Mouse (Mus musculus): Measurements from ENCODE around the gene Slc16a10. TPM values are rescaled to one million over a fixed set of nuclear protein-coding genes. Genes with fewer than 3 reads are reported as not detected.

Gene Slc16a10
- polyA plus RNA-seq, 1 experiment from 2014 or later: 2.2 TPM

DNA sequence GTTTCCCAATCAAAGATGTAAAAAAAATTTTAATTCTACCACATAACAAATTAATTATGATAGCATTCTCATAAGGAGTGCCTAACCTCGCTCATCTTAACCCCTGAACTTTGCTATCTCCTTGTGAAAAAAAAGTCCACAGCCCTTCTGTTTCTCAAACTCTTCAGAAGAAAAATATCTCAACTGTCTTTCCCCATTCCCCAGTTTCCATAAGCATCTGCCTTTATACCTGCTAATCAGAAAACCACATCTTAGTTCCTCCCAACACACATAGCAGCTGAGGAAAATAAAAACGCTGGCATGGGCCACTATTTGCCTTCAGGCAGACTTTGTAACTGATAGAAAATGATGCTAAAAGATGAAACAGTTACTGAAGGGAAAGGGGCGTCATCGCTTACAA, 17.5 kb downstream of the Slc16a10 start:
- H3K9me3 ChIP-seq (replicated peaks; ENCODE audit: control insufficient read depth, low read length): no peaks in the 10 kb centered on the region
- H3K4me2 ChIP-seq (ENCODE audit: low read length): no peak overlapping the region
- no peak overlapping the region for H3K9ac ChIP-seq (ENCODE audit: low read length)
- ATAC-seq (no peak), DNase-seq (ENCODE audit: low spot score) (no peak)
- no peak overlapping the region for H3K4me3 ChIP-seq (ENCODE audit: low read depth, low read length)
- no peaks in the 10 kb centered on the region for H3K27me3 ChIP-seq (replicated peaks; ENCODE audit: control insufficient read depth, insufficient read depth, low read length)
- H3K27ac ChIP-seq (ENCODE audit: low read depth, low read length): no peak overlapping the region
- 86% methylated on average over 4 of the region's 4 CpGs for whole genome bisulfite sequencing
- H3K36me3 ChIP-seq (ENCODE audit: control insufficient read depth, insufficient read depth, low read length): no peaks in the 10 kb centered on the region
- no peaks in the 10 kb centered on the region for H3K4me1 ChIP-seq (ENCODE audit: control insufficient read depth, insufficient read depth, low read length)

DNA sequence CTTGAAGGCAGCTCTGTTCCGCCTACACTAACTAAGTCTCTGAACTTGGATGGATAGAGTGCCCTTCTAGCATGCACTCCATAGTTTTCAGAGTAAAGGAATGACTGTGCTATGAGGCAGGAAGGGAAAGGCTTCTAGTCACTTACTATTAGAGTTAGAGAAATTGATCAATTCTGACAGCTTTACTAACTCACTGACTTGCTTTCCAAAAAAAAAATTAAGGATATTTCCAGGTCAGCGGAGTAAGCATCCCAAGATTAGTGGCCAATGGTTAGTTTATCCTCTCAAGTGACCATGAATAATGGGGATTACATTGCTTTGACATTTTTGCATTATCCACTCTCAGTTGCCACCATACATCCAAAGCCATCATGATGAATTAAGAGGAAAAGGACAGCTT, 18.0 kb downstream of the Slc16a10 start:
- no peak for DNase-seq (ENCODE audit: low spot score)
- 87% methylated on average over 2 of the region's 2 CpGs for WGBS

DNA sequence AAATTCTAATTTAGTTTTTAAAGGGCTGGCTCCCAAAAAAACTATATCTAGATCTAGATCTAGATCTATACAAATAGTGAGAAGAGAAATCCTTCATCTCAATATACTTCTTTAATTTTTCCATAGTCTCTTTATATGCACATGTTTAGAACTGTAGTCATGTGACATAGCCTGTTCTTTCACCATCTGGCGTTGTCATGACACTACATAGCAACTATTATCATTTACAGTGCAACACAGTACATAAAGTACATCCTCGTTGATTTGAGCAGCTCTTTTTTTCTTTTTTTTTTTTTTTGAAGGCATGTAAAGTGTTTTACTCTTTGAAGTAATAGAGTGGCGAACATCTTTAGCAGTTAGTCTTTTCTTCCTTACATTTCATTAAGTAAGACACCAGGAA, 22.6 kb downstream of the Slc16a10 start:
- Histone ChIP-seq H3K27me3 (replicated peaks; ENCODE audit: control insufficient read depth, insufficient read depth, low read length) (no peaks in the 10 kb centered on the region), H3K4me2 (ENCODE audit: low read length) (no peak overlapping the region), H3K9ac (ENCODE audit: low read length) (no peak overlapping the region), H3K27ac (ENCODE audit: low read depth, low read length) (no peak overlapping the region), H3K4me1 (ENCODE audit: control insufficient read depth, insufficient read depth, low read length) (no peaks in the 10 kb centered on the region), H3K9me3 (replicated peaks; ENCODE audit: control insufficient read depth, low read length) (no peaks in the 10 kb centered on the region), H3K4me3 (ENCODE audit: low read depth, low read length) (no peak overlapping the region), H3K36me3 (ENCODE audit: control insufficient read depth, insufficient read depth, low read length) (no peaks in the 10 kb centered on the region)
- no peak for ATAC-seq
- no peak for DNase-seq (ENCODE audit: low spot score)
- 78% methylated on average over 3 of the region's 3 CpGs for WGBS

More for the DNA sequence above, 18.0 kb downstream of the Slc16a10 start:
- Histone ChIP-seq H3K27ac (ENCODE audit: low read depth, low read length) (no peak overlapping the region), H3K4me1 (ENCODE audit: control insufficient read depth, insufficient read depth, low read length) (no peaks in the 10 kb centered on the region), H3K4me3 (ENCODE audit: low read depth, low read length) (no peak overlapping the region), H3K36me3 (ENCODE audit: control insufficient read depth, insufficient read depth, low read length) (no peaks in the 10 kb centered on the region), H3K9ac (ENCODE audit: low read length) (no peak overlapping the region), H3K9me3 (replicated peaks; ENCODE audit: control insufficient read depth, low read length) (no peaks in the 10 kb centered on the region), H3K4me2 (ENCODE audit: low read length) (no peak overlapping the region), H3K27me3 (replicated peaks; ENCODE audit: control insufficient read depth, insufficient read depth, low read length) (no peaks in the 10 kb centered on the region)
- no peak for ATAC-seq

DNA sequence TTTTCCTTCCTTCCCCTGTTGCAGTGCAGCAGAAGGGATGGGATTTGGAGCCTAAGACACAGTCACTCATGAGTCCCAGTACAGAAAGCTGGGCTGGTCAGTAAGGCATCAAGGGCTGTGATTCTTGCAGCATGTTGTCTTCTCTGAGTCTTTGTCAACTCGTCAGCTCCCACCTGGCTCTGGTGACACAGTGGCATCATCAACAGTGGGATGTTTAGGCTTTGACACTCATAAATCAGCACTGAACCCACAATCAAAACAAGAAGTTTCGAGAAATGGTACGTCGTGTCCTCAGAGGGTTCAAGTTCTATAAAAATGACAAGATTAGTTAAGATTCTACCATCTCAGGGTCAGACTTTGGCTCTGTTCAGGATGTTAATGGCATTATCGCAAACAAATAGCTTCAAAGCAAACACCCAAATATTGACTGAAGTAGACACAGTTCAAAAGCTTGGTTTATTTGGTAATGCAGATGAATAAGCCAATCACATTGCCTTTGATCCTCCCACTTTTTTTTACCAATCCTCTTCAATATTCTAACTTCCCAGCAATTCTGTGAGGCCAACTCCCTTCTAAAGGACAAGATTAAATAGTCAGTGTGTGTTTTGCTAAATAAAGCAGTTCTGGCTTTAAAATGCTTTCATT, 23.2 kb downstream of the Slc16a10 start:
- WGBS: 92% methylated on average over 5 of the region's 5 CpGs
- Histone ChIP-seq H3K36me3 (ENCODE audit: control insufficient read depth, insufficient read depth, low read length) (no peaks in the 10 kb centered on the region), H3K9me3 (replicated peaks; ENCODE audit: control insufficient read depth, low read length) (no peaks in the 10 kb centered on the region), H3K9ac (ENCODE audit: low read length) (no peak overlapping the region), H3K27me3 (replicated peaks; ENCODE audit: control insufficient read depth, insufficient read depth, low read length) (no peaks in the 10 kb centered on the region), H3K4me1 (ENCODE audit: control insufficient read depth, insufficient read depth, low read length) (no peaks in the 10 kb centered on the region), H3K27ac (ENCODE audit: low read depth, low read length) (no peak overlapping the region), H3K4me3 (ENCODE audit: low read depth, low read length) (no peak overlapping the region), H3K4me2 (ENCODE audit: low read length) (no peak overlapping the region)
- ATAC-seq: no peak
- no peak for DNase-seq (ENCODE audit: low spot score)

DNA sequence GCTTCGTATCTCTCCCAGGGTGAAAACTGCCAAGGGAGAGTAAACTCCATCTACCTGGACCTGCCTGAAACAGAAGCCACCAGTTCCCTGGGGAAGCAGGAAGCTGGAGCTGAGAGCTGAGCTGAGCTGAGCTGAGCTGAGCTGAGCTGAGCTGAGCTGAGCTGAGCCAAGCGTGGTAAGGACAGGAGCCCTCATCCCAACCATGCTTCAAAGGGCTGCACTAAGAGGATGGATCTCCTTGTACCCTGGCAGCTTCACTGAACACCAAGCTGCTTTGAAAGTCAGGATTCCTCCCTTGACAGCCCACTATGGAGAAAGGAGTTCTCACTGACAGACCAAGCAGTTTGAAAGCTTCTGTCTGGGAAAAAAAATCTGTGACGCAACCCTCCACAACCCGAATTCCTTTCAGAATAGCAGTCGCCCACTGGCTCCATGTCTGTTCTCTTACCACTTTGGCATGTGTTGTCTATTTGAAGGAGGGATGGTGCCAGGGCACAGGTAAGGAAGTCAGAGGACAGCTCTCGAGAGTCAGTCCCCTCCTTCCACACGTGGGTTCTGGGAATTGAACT, 28.5 kb downstream of the Slc16a10 start:
- 89% methylated on average over 7 of the region's 7 CpGs for WGBS
- H3K4me2 ChIP-seq (ENCODE audit: low read length): no peak overlapping the region

DNA sequence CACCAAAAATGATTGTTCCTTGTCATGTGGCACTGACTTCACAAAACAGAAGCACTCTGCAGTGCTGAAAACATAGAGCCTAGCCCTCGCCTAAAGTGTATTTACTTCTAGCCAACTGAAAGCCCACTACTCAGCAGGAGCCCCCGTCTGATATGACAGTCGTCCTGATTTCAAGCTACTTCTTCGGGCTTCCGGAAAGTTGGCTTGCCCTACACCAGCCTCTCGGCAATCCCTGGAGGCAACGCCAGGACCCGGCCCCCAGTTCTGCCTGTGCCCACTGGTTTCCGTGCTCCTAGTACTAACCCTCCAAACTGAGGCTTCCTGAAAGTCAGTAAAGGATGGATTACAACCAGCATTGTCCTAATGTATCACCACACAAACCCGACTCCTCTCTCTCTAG, 29.8 kb downstream of the Slc16a10 start:
- H3K27ac ChIP-seq (ENCODE audit: low read depth, low read length): no peak overlapping the region
- ATAC-seq (no peak), DNase-seq (ENCODE audit: low spot score) (no peak)
- WGBS: 88% methylated on average over 10 of the region's 10 CpGs
- no peak overlapping the region for H3K9ac ChIP-seq (ENCODE audit: low read length)
- H3K27me3 ChIP-seq (replicated peaks; ENCODE audit: control insufficient read depth, insufficient read depth, low read length): no peaks in the 10 kb centered on the region
- H3K4me2 ChIP-seq (ENCODE audit: low read length): no peak overlapping the region
- H3K4me1 ChIP-seq (ENCODE audit: control insufficient read depth, insufficient read depth, low read length): no peaks in the 10 kb centered on the region
- H3K9me3 ChIP-seq (replicated peaks; ENCODE audit: control insufficient read depth, low read length): no peaks in the 10 kb centered on the region
- no peak overlapping the region for H3K4me3 ChIP-seq (ENCODE audit: low read depth, low read length)
- no peaks in the 10 kb centered on the region for H3K36me3 ChIP-seq (ENCODE audit: control insufficient read depth, insufficient read depth, low read length)

More for the DNA sequence above, 28.5 kb downstream of the Slc16a10 start:
- H3K4me1 ChIP-seq (ENCODE audit: control insufficient read depth, insufficient read depth, low read length): no peaks in the 10 kb centered on the region
- H3K36me3 ChIP-seq (ENCODE audit: control insufficient read depth, insufficient read depth, low read length): no peaks in the 10 kb centered on the region
- no peak overlapping the region for H3K4me3 ChIP-seq (ENCODE audit: low read depth, low read length)
- DNase-seq (ENCODE audit: low spot score) (no peak), ATAC-seq (no peak)
- H3K9me3 ChIP-seq (replicated peaks; ENCODE audit: control insufficient read depth, low read length): no peaks in the 10 kb centered on the region
- H3K9ac ChIP-seq (ENCODE audit: low read length): no peak overlapping the region
- H3K27me3 ChIP-seq (replicated peaks; ENCODE audit: control insufficient read depth, insufficient read depth, low read length): no peaks in the 10 kb centered on the region
- H3K27ac ChIP-seq (ENCODE audit: low read depth, low read length): no peak overlapping the region

DNA sequence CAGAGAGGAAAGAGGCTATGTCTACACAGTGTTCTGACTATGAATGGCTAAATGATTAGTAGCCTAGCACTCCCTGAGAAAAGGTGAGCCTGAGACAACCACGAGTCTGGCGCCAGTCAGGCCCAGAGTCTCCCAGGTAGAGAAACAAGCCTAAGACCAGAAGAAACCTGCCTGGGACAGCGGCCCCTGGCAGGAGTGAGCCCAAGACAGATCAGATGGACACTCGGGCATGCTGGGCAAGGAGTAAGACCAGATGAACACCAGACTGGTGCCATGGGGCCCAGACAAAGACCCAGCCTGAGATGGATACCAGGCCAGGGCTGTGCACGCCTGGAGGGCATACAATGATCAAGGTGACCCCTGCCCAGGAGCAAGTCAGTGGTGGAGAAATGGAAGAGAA, 32.5 kb downstream of the Slc16a10 start:
- DNase-seq (ENCODE audit: low spot score) (no peak), ATAC-seq (no peak)
- Histone ChIP-seq H3K36me3 (ENCODE audit: control insufficient read depth, insufficient read depth, low read length) (no peaks in the 10 kb centered on the region), H3K27me3 (replicated peaks; ENCODE audit: control insufficient read depth, insufficient read depth, low read length) (no peaks in the 10 kb centered on the region), H3K4me2 (ENCODE audit: low read length) (no peak overlapping the region), H3K4me1 (ENCODE audit: control insufficient read depth, insufficient read depth, low read length) (no peaks in the 10 kb centered on the region), H3K9me3 (replicated peaks; ENCODE audit: control insufficient read depth, low read length) (no peaks in the 10 kb centered on the region), H3K9ac (ENCODE audit: low read length) (no peak overlapping the region), H3K4me3 (ENCODE audit: low read depth, low read length) (no peak overlapping the region), H3K27ac (ENCODE audit: low read depth, low read length) (no peak overlapping the region)
- 87% methylated on average over 5 of the region's 5 CpGs for WGBS

DNA sequence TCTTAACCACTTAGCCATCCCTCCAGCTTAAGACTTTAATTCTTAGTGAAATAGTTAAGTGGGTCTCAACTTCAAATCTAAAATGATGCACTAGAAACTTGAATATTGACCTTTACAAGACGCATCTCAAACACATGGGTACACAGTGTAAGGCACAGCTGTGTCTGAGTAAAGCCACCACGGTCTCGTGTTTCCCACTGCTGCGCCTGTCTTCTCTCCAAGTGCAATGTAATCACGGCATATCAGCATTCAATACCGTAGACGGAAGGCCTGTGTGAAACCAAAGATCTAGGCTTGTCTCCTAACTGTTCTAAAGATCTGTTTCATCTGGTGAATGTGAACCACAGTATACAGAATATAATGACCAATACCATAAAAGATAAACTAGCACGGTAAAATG, 33.1 kb downstream of the Slc16a10 start:
- Histone ChIP-seq H3K9me3 (replicated peaks; ENCODE audit: control insufficient read depth, low read length) (no peaks in the 10 kb centered on the region), H3K4me2 (ENCODE audit: low read length) (no peak overlapping the region), H3K4me3 (ENCODE audit: low read depth, low read length) (no peak overlapping the region), H3K9ac (ENCODE audit: low read length) (no peak overlapping the region), H3K36me3 (ENCODE audit: control insufficient read depth, insufficient read depth, low read length) (no peaks in the 10 kb centered on the region), H3K4me1 (ENCODE audit: control insufficient read depth, insufficient read depth, low read length) (no peaks in the 10 kb centered on the region), H3K27me3 (replicated peaks; ENCODE audit: control insufficient read depth, insufficient read depth, low read length) (no peaks in the 10 kb centered on the region), H3K27ac (ENCODE audit: low read depth, low read length) (no peak overlapping the region)
- 91% methylated on average over 8 of the region's 8 CpGs for WGBS
- ATAC-seq (no peak), DNase-seq (ENCODE audit: low spot score) (no peak)

DNA sequence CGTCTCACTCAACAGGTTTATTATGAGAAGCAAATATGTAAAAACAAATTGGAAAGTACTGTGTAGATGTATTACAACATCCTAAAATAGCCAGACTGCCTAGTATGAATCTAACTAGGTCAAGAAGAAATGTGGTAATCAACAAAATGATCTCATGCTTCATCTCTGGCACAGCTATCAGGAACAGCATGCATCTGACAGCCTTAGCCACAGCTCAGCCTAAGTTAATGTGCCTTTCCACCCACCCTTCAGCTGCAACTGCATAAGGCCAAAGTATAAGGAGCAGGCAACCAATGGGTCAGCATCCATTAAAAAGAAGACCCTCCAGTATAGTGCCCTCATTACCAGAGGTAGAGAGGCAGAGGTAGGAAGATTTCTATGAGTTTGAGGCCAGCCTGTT, 34.1 kb downstream of the Slc16a10 start:
- ATAC-seq (no peak), DNase-seq (ENCODE audit: low spot score) (no peak)
- no peak overlapping the region for H3K27ac ChIP-seq (ENCODE audit: low read depth, low read length)
- H3K4me3 ChIP-seq (ENCODE audit: low read depth, low read length): no peak overlapping the region
- H3K36me3 ChIP-seq (ENCODE audit: control insufficient read depth, insufficient read depth, low read length): no peaks in the 10 kb centered on the region
- H3K27me3 ChIP-seq (replicated peaks; ENCODE audit: control insufficient read depth, insufficient read depth, low read length): no peaks in the 10 kb centered on the region
- 94% methylated on average over 1 of the region's 1 CpGs for WGBS
- no peaks in the 10 kb centered on the region for H3K9me3 ChIP-seq (replicated peaks; ENCODE audit: control insufficient read depth, low read length)
- H3K4me1 ChIP-seq (ENCODE audit: control insufficient read depth, insufficient read depth, low read length): no peaks in the 10 kb centered on the region
- H3K4me2 ChIP-seq (ENCODE audit: low read length): no peak overlapping the region
- H3K9ac ChIP-seq (ENCODE audit: low read length): no peak overlapping the region
